Mouse (Mus musculus) bone marrow macrophage, adult 2 months (primary cell): ENCODE measurements around the gene Cpne6. TPM values are rescaled to one million over a fixed set of nuclear protein-coding genes. Genes with fewer than 3 reads are reported as not detected.
A peak's percentile ranks its signal among the peaks of the same experiment; 100 is the strongest.

Experiments
- H3K27ac ChIP-seq: 2 replicates; pipeline ENCODE4 v1.5.1; 2012; ENCODE audit warnings: low read depth, low read length; ENCODE audit not compliant: insufficient read depth
- H3K4me1 ChIP-seq: 2 replicates; pipeline ENCODE4 v1.6.1; 2012; ENCODE audit warnings: low read length; ENCODE audit not compliant: control insufficient read depth, insufficient read depth
- H3K4me3 ChIP-seq: 2 replicates; pipeline ENCODE4 v1.5.1; 2012; ENCODE audit warnings: mild to moderate bottlenecking, low read length, moderate library complexity; ENCODE audit not compliant: insufficient read depth
- CTCF ChIP-seq: IDR thresholded peaks from 2 replicates; pipeline ENCODE4 v1.5.1; 2012; ENCODE audit warnings: low read depth, mild to moderate bottlenecking, low read length, moderate library complexity
- POLR2A ChIP-seq: IDR thresholded peaks from 2 replicates; pipeline ENCODE4 v1.6.1; 2012; ENCODE audit warnings: mild to moderate bottlenecking, low read depth, low read length, borderline replicate concordance
- polyA plus RNA-seq: library from polyadenylated mRNA; stranded (reverse); fragments of >200 nt; gene quantifications from 2 replicates; pipeline ENCODE4 v1.2.4, GENCODE M21; 2012; ENCODE audit not compliant: missing spikeins, insufficient read depth, insufficient read length

Cpne6 gene
- polyA plus RNA-seq, 1 experiment = not detected

- no peak for TF ChIP-seq POLR2A
- no peak for TF ChIP-seq CTCF
- peak overlapping the region; percentile 26 for H3K4me3 ChIP-seq
- no peak overlapping the region for H3K27ac ChIP-seq
Measured at GRCm38 (mm10) chr14:55520451-55521361, 10.5 kb downstream of the Cpne6 start.

GRCm38 (mm10) chr14:55524062-55524461, 13.8 kb downstream of the Cpne6 start:
- Histone ChIP-seq H3K27ac (no peak overlapping the region), H3K4me3 (no peak overlapping the region), H3K4me1 (no peaks in the 10 kb centered on the region)
- TF ChIP-seq POLR2A = no peak
- TF ChIP-seq CTCF = no peak

More at GRCm38 (mm10) chr14:55520451-55521361, 10.5 kb downstream of the Cpne6 start:
- no peaks in the 10 kb centered on the region for H3K4me1 ChIP-seq

GRCm38 (mm10) chr14:55524785-55525184, 14.5 kb downstream of the Cpne6 start, which contains the start of gene Nrl:
Gene Nrl (minus strand): TSS chr14:55524981.
- TF ChIP-seq POLR2A = no peak
- TF ChIP-seq CTCF = no peak
- Histone ChIP-seq H3K4me3 (no peak within 1 kb of the TSS), H3K27ac (no peak within 1 kb of the TSS), H3K4me1 (no peaks in the 10 kb centered on the region)

- no peak overlapping the region for H3K4me3 ChIP-seq
- no peak for TF ChIP-seq POLR2A
- no peak for TF ChIP-seq CTCF
Measured at GRCm38 (mm10) chr14:55526674-55527073, 16.4 kb downstream of the Cpne6 start.

GRCm38 (mm10) chr14:55527940-55528339, 17.7 kb downstream of the Cpne6 start:
- TF ChIP-seq CTCF (no peak), POLR2A (no peak)
- H3K27ac ChIP-seq = no peak overlapping the region
- no peak overlapping the region for H3K4me3 ChIP-seq
- no peaks in the 10 kb centered on the region for H3K4me1 ChIP-seq

More at GRCm38 (mm10) chr14:55526674-55527073, 16.4 kb downstream of the Cpne6 start:
- H3K27ac ChIP-seq = no peak overlapping the region
- H3K4me1 ChIP-seq = no peaks in the 10 kb centered on the region

GRCm38 (mm10) chr14:55536116-55536745, 26.0 kb downstream of the Cpne6 start:
- no peak for TF ChIP-seq POLR2A
- peak; percentile 66 for TF ChIP-seq CTCF

GRCm38 (mm10) chr14:55540067-55540786, 30.0 kb downstream of the Cpne6 start, which contains the start of gene Pck2:
Gene Pck2 (plus strand): TSS chr14:55540266.
- Histone ChIP-seq H3K27ac (peak within 1 kb of the TSS; percentile 66), H3K4me1 (peaks cover 19% of the 10 kb centered on the region), H3K4me3 (peak within 1 kb of the TSS; percentile 93)
- no peak for TF ChIP-seq CTCF
- no peak for TF ChIP-seq POLR2A

More at GRCm38 (mm10) chr14:55536116-55536745, 26.0 kb downstream of the Cpne6 start:
- no peak overlapping the region for H3K4me3 ChIP-seq
- H3K27ac ChIP-seq = no peak overlapping the region
- peaks cover 8% of the 10 kb centered on the region for H3K4me1 ChIP-seq

GRCm38 (mm10) chr14:55540787-55541321, 30.6 kb downstream of the Cpne6 start:
- Histone ChIP-seq H3K4me1 (peaks cover 19% of the 10 kb centered on the region), H3K27ac (peak overlapping the region; percentile 66), H3K4me3 (peak overlapping the region; percentile 93)
- TF ChIP-seq POLR2A (no peak), CTCF (no peak)

- H3K4me3 ChIP-seq = no peak overlapping the region
- H3K4me1 ChIP-seq = peaks cover 19% of the 10 kb centered on the region
- H3K27ac ChIP-seq = no peak overlapping the region
- TF ChIP-seq POLR2A (no peak), CTCF (no peak)
Measured at GRCm38 (mm10) chr14:55542268-55542667, 32.0 kb downstream of the Cpne6 start.
